Mouse (Mus musculus) E14TG2a.4 (cell line): Measurements from ENCODE around the gene Ccdc61.

ENCODE experiments used
- CTCF ChIP-seq: conservative IDR thresholded peaks from 2 replicates; pipeline ENCODE4 v1.5.1; 2014; ENCODE audit warnings: low read length
- NANOG ChIP-seq: IDR thresholded peaks from 2 replicates; pipeline ENCODE4 v1.6.1; 2014; ENCODE audit warnings: borderline replicate concordance, low read length, mixed read lengths

- no peak for TF ChIP-seq CTCF
- no peak for TF ChIP-seq NANOG
Observed at GRCm38 (mm10) chr7:18951397-18951796, 41.2 kb upstream of the Ccdc61 start.
